Mouse (Mus musculus): ENCODE measurements around the gene Trmt10a.
A peak's percentile ranks its signal among the peaks of the same experiment; 100 is the strongest.

Trmt10a gene

GRCm38 (mm10) chr3:138197973-138198721 is 54.9 kb downstream of the Trmt10a start:
- DNase-seq, result peak; percentile 94

- peak in 1 of 2 experiments; percentile 10 for DNase-seq
Measured at GRCm38 (mm10) chr3:138198722-138199068, 55.4 kb downstream of the Trmt10a start.

GRCm38 (mm10) chr3:138208821-138209220 is 65.6 kb downstream of the Trmt10a start:
- DNase-seq, result no peak
